Mouse (Mus musculus) CH12.LX (cell line): Measurements from ENCODE around the gene Prrxl1. TPM values are rescaled to one million over a fixed set of nuclear protein-coding genes. Genes with fewer than 3 reads are reported as not detected.

ENCODE experiments used
- DNase-seq: peaks from one replicate; pipeline ENCODE4 v3.0.0-alpha.2; 2013; ENCODE audit errors: extremely low read depth
- H3K27ac ChIP-seq: 2 replicates; pipeline ENCODE4 v1.5.1; 2012; ENCODE audit warnings: low read depth, mild to moderate bottlenecking, control low read depth, moderate library complexity; ENCODE audit not compliant: insufficient read depth
- H3K27me3 ChIP-seq: replicated peaks from 2 replicates; pipeline ENCODE3; 2012; ENCODE audit warnings: inconsistent platforms
- H3K36me3 ChIP-seq, 2 experiments: replicated peaks in 1 of 2; 2 replicates each; pipeline versions ENCODE3 to v1.6.1; 2012; ENCODE audit warnings: inconsistent platforms in 1 of 2, low read length in 1 of 2, mild to moderate bottlenecking in 1 of 2, mixed read lengths in 1 of 2, moderate library complexity in 1 of 2; ENCODE audit not compliant: control insufficient read depth in 1 of 2, insufficient read depth in 1 of 2
- H3K4me1 ChIP-seq, 2 experiments: 2 replicates each; pipeline ENCODE4 v1.6.1; 2012; ENCODE audit warnings: inconsistent platforms in 1 of 2, moderate library complexity in 1 of 2; ENCODE audit not compliant: insufficient read depth in 2 of 2, control insufficient read depth in 1 of 2
- H3K4me2 ChIP-seq: 2 replicates; pipeline ENCODE4 v1.6.1; 2012; ENCODE audit warnings: low read depth, mild to moderate bottlenecking, control low read depth; ENCODE audit not compliant: poor library complexity, insufficient read depth, severe bottlenecking
- H3K4me3 ChIP-seq, 3 experiments: fragments of 150-350 bp in 1 of 3; sonication (generic) in 1 of 3; replicated peaks in 1 of 3; 2 replicates each; pipeline versions ENCODE3 to v1.5.1; 2011 to 2012; ENCODE audit warnings: low read depth in 2 of 3, low read length in 2 of 3, mild to moderate bottlenecking in 2 of 3, moderate library complexity in 2 of 3, control low read depth in 1 of 3, improper control_type of control experiment in 1 of 3, inconsistent platforms in 1 of 3, mixed read lengths in 1 of 3; ENCODE audit not compliant: poor library complexity in 1 of 3
- H3K79me2 ChIP-seq: replicated peaks from 2 replicates; pipeline ENCODE4 v1.6.1; 2012; ENCODE audit warnings: mild to moderate bottlenecking, moderate library complexity; ENCODE audit not compliant: control insufficient read depth, poor library complexity, insufficient read depth, severe bottlenecking; ENCODE audit errors: extremely low read depth
- H3K9ac ChIP-seq: 2 replicates; pipeline ENCODE4 v1.6.1; 2012; ENCODE audit warnings: low read depth, mild to moderate bottlenecking, control low read depth, moderate library complexity; ENCODE audit not compliant: insufficient read depth
- H3K9me3 ChIP-seq: replicated peaks from 2 replicates; pipeline ENCODE3; 2012; ENCODE audit warnings: low read length, inconsistent platforms, mixed read lengths
- CHD1 ChIP-seq: IDR thresholded peaks from 2 replicates; pipeline ENCODE4 v1.6.1; 2012; ENCODE audit warnings: low read depth, low read length, improper control_type of control experiment, inconsistent platforms
- CHD2 ChIP-seq: IDR thresholded peaks from 2 replicates; pipeline ENCODE4 v1.6.1; 2011; ENCODE audit warnings: low read length, improper control_type of control experiment
- ELF1 ChIP-seq: IDR thresholded peaks from 2 replicates; pipeline ENCODE4 v1.6.1; 2014; ENCODE audit warnings: low read depth, mild to moderate bottlenecking, inconsistent platforms, low read length, improper control_type of control experiment
- EP300 ChIP-seq: IDR thresholded peaks from 2 replicates; pipeline ENCODE4 v1.6.1; 2011; ENCODE audit warnings: low read length, improper control_type of control experiment
- ETS1 ChIP-seq: conservative IDR thresholded peaks from 2 replicates; pipeline ENCODE4 v1.6.1; 2012; ENCODE audit warnings: low read depth, mild to moderate bottlenecking, inconsistent platforms, low read length, improper control_type of control experiment, moderate library complexity
- JUND ChIP-seq: conservative IDR thresholded peaks from 2 replicates; pipeline ENCODE4 v1.6.1; 2011; ENCODE audit warnings: low read depth, low read length, improper control_type of control experiment
- KAT2A ChIP-seq: IDR thresholded peaks from 2 replicates; pipeline ENCODE4 v1.6.1; 2012; ENCODE audit warnings: low read length, improper control_type of control experiment, inconsistent platforms; ENCODE audit not compliant: insufficient replicate concordance
- MAX ChIP-seq: IDR thresholded peaks from 2 replicates; pipeline ENCODE4 v1.6.1; 2011; ENCODE audit warnings: low read length, improper control_type of control experiment
- MAZ ChIP-seq: IDR thresholded peaks from 2 replicates; pipeline ENCODE4 v1.6.1; 2012; ENCODE audit warnings: low read depth, mild to moderate bottlenecking, inconsistent platforms, low read length, improper control_type of control experiment, moderate library complexity
- MXI1 ChIP-seq: IDR thresholded peaks from 2 replicates; pipeline ENCODE4 v1.6.1; 2011; ENCODE audit warnings: mild to moderate bottlenecking, low read depth, low read length, improper control_type of control experiment
- MYC ChIP-seq: IDR thresholded peaks from 2 replicates; pipeline ENCODE4 v1.6.1; 2011; ENCODE audit warnings: low read depth, mild to moderate bottlenecking, improper control_type of control experiment, low read length
- NELFE ChIP-seq: IDR thresholded peaks from 2 replicates; pipeline ENCODE4 v1.6.1; 2011; ENCODE audit warnings: low read depth, low read length, improper control_type of control experiment
- PAX5 ChIP-seq: IDR thresholded peaks from 2 replicates; pipeline ENCODE4 v1.6.1; 2012; ENCODE audit warnings: low read length, inconsistent platforms, mixed read lengths
- POLR2AphosphoS2 ChIP-seq: IDR thresholded peaks from 2 replicates; pipeline ENCODE4 v1.6.1; 2011; ENCODE audit warnings: low read depth, low read length, improper control_type of control experiment
- RCOR1 ChIP-seq: conservative IDR thresholded peaks from 2 replicates; pipeline ENCODE4 v1.6.1; 2012; ENCODE audit warnings: low read depth, mild to moderate bottlenecking, inconsistent platforms, low read length, improper control_type of control experiment
- SIN3A ChIP-seq: IDR thresholded peaks from 2 replicates; pipeline ENCODE4 v1.6.1; 2012; ENCODE audit warnings: low read length, improper control_type of control experiment, inconsistent platforms
- SMC3 ChIP-seq: IDR thresholded peaks from 2 replicates; pipeline ENCODE4 v1.6.1; 2011; ENCODE audit warnings: low read depth, low read length, improper control_type of control experiment
- TCF12 ChIP-seq: IDR thresholded peaks from 2 replicates; pipeline ENCODE4 v1.6.1; 2014; ENCODE audit warnings: low read depth, mild to moderate bottlenecking, inconsistent platforms, low read length, improper control_type of control experiment
- ZC3H11A ChIP-seq: IDR thresholded peaks from 2 replicates; pipeline ENCODE4 v1.6.1; 2012; ENCODE audit warnings: low read depth, mild to moderate bottlenecking, inconsistent platforms, low read length, improper control_type of control experiment
- ZMIZ1 ChIP-seq: IDR thresholded peaks from 2 replicates; pipeline ENCODE4 v1.6.1; 2012; ENCODE audit warnings: low read depth, mild to moderate bottlenecking, inconsistent platforms, low read length, improper control_type of control experiment
- ZNF384 ChIP-seq: IDR thresholded peaks from 2 replicates; pipeline ENCODE4 v1.6.1; 2012; ENCODE audit warnings: low read depth, low read length, improper control_type of control experiment, inconsistent platforms
- dilution Hi-C: fragments of 300-500 bp; cut with MboI; formaldehyde crosslinking; loops from 2 replicates; pipeline ENCODE4 v1.14.3; 2020; ENCODE audit warnings: low sequenced_read_pairs; ENCODE audit not compliant: extremely low pct_unique_long_range_greater_than_20kb, extremely low pct_ligation_motif_present
- in situ Hi-C: fragments of 300-500 bp; cut with MboI; formaldehyde crosslinking; loops from 3 replicates; pipeline ENCODE4 v1.14.3; 2019; ENCODE audit warnings: low sequenced_read_pairs, low pct_ligation_motif_present, low pct_unique_long_range_greater_than_20kb, mixed read lengths
- polyA plus RNA-seq: library from polyadenylated mRNA; unstranded; fragments of >175 nt; gene quantifications from 2 replicates; pipeline ENCODE4 v1.2.1, GENCODE M21; 2012; ENCODE audit warnings: low read depth; ENCODE audit not compliant: insufficient read length
- total RNA-seq, 2 experiments: library from RNA; depleted of rRNA; stranded (reverse); fragments of 300-350 nt in 1 of 2; fragments of >200 nt in 1 of 2; gene quantifications; 2 replicates each; pipeline ENCODE4 v1.2.3; 2012 to 2014

The Prrxl1 gene
- total and polyA plus RNA-seq, 3 experiments, result not detected

DNA sequence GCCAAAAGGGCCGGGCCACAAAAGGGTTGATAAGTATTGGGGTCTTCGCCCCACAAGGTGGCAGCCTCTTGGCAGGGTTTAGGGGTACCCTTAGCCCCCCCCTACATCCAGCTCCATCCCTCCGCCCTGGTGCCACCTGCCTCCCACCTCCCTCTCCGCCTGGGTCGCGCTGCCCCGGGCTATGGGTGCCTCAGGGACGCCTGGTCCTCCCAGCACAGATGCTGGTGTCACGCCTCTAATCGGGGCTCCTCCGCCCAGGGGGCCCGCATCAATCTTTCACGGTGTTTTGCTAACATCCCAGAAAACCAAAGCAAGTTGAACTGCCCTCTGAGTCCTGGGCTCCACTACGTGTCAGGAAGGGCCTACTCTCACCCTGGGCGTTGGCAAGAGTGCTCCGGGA lies 903 bp downstream of the Prrxl1 start:
- no peak overlapping the region for H3K4me3 ChIP-seq
- H3K9me3 ChIP-seq, result peaks cover 11% of the 10 kb centered on the region
- DNase-seq, result no peak
- H3K4me2 ChIP-seq, result no peak overlapping the region
- no peak overlapping the region for H3K27ac ChIP-seq
- peaks cover 18% of the 10 kb centered on the region for H3K27me3 ChIP-seq
- dilution Hi-C loops (no loop called here), in situ Hi-C loops (loop anchor here (25.0 kb wide), 2 partner anchors 212 to 337 kb away; no protein-coding TSS in a partner anchor)
- no peak overlapping the region for H3K9ac ChIP-seq
- no peaks in the 10 kb centered on the region for H3K79me2 ChIP-seq
- no peak for TF ChIP-seq KAT2A
- TF ChIP-seq ELF1, result no peak
- no peak for TF ChIP-seq ZC3H11A
- TF ChIP-seq RCOR1, result no peak
- TF ChIP-seq MAX, result no peak
- no peak for TF ChIP-seq SMC3
- TF ChIP-seq POLR2AphosphoS2, result no peak
- TF ChIP-seq ZMIZ1, result no peak
- TF ChIP-seq MXI1, result no peak
- TF ChIP-seq MYC, result no peak
- TF ChIP-seq SIN3A, result no peak
- no peak for TF ChIP-seq EP300
- H3K36me3 ChIP-seq, result no peaks in the 10 kb centered on the region
- no peaks in the 10 kb centered on the region for H3K4me1 ChIP-seq

DNA sequence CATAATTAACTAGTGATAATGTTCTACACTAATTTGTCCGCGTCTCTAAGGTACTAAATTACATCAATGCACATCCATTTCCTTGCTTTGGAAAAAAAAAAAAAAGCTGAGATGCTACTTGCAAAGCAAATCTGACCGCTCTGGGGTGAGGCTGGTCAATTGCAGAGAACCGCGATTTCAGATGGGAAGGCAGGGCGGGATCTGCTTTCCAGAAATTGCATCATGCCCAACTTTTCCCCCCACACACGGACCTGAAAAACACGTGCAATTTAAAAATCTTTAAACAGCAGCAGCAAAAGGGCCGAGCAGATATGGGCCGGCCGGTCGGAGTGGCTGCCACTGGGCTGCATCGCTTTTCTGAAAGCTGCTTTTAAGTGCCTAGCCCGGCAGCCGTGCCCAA lies 6.3 kb downstream of the Prrxl1 start:
- TF ChIP-seq CHD2 (no peak), ZNF384 (no peak), TCF12 (no peak), ELF1 (no peak), NELFE (no peak), CHD1 (no peak), MAZ (no peak), RCOR1 (no peak), ETS1 (no peak), KAT2A (no peak), PAX5 (no peak), JUND (no peak), SMC3 (no peak)
- Histone ChIP-seq H3K27me3 (peaks cover 10% of the 10 kb centered on the region), H3K9ac (no peak overlapping the region), H3K9me3 (no peaks in the 10 kb centered on the region), H3K27ac (no peak overlapping the region), H3K4me3 (no peak overlapping the region), H3K4me2 (no peak overlapping the region), H3K4me1 (peaks cover 0 to 16% of the 10 kb centered on the region in 2 experiments; a peak in 2 of 4 replicates), H3K36me3 (no peaks in the 10 kb centered on the region), H3K79me2 (no peaks in the 10 kb centered on the region)
- in situ Hi-C loops, result loop anchor here (25.0 kb wide), 2 partner anchors 207 to 332 kb away; no protein-coding TSS in a partner anchor
- no peak for DNase-seq
- dilution Hi-C loops, result no loop called here
